Mouse (Mus musculus) spleen, adult 2 months (tissue): ENCODE results near the gene H2-DMb2. TPM values are rescaled to one million over a fixed set of nuclear protein-coding genes. Genes with fewer than 3 reads are reported as not detected.

Experiments used
- DNase-seq, 2 experiments: peaks; one replicate each; pipeline versions ENCODE4 v3.0.0 to v3.0.0-alpha.2; 2012 to 2021; ENCODE audit warnings: low spot score in 2 of 2, low read depth in 1 of 2
- H3K27ac ChIP-seq: fragments of 200-500 bp; 2 replicates; pipeline ENCODE4 v1.5.1; 2012; ENCODE audit warnings: low read length, inconsistent platforms; ENCODE audit not compliant: insufficient read depth
- H3K27me3 ChIP-seq: fragments of 200-500 bp; 2 replicates; pipeline ENCODE4 v1.6.1; 2012; ENCODE audit warnings: mild to moderate bottlenecking, moderate library complexity, low read length, inconsistent platforms; ENCODE audit not compliant: control insufficient read depth, insufficient read depth
- H3K36me3 ChIP-seq: fragments of 200-500 bp; 2 replicates; pipeline ENCODE4 v1.6.1; 2012; ENCODE audit warnings: mild to moderate bottlenecking, low read length, inconsistent platforms; ENCODE audit not compliant: control insufficient read depth, insufficient read depth
- H3K4me1 ChIP-seq: fragments of 200-500 bp; 2 replicates; pipeline ENCODE4 v1.6.1; 2011; ENCODE audit warnings: inconsistent platforms; ENCODE audit not compliant: control insufficient read depth, insufficient read depth, insufficient read length
- H3K4me3 ChIP-seq: fragments of 200-500 bp; 2 replicates; pipeline ENCODE4 v1.5.1; 2011; ENCODE audit warnings: mild to moderate bottlenecking, inconsistent platforms; ENCODE audit not compliant: insufficient read depth, insufficient read length; ENCODE audit errors: extremely low read depth
- CTCF ChIP-seq: fragments of 200-500 bp; IDR thresholded peaks from 2 replicates; pipeline ENCODE4 v1.5.1; 2011; ENCODE audit warnings: mild to moderate bottlenecking, inconsistent platforms; ENCODE audit not compliant: insufficient read depth, insufficient read length, insufficient replicate concordance; ENCODE audit errors: extremely low read depth
- POLR2A ChIP-seq: fragments of 200-500 bp; IDR thresholded peaks from 2 replicates; pipeline ENCODE4 v1.6.1; 2011; ENCODE audit warnings: low read depth, low read length, inconsistent platforms
- WGBS: fragments of 180-500 bp; shearing (Covaris S2); methylation state at CpG from one replicate; pipeline ENCODE4 v1.1.7; 2018; 5-methylcytosine and 5-hydroxymethylcytosine counted together
- polyA plus RNA-seq: library from polyadenylated mRNA; depleted of rRNA; stranded (reverse); fragments of >200 nt; gene quantifications from 2 replicates; pipeline ENCODE4 v1.2.3, GENCODE M21; 2012

The H2-DMb2 gene
- polyA plus RNA-seq, 1 experiment, result 456 TPM

- 15% methylated on average over 6 of the region's 6 CpGs for WGBS
- H3K4me3 ChIP-seq, result no peak overlapping the region
- no peaks in the 10 kb centered on the region for H3K27me3 ChIP-seq
- DNase-seq, result peak in 1 of 2 experiments; percentile 82
- H3K27ac ChIP-seq, result 0 out of 2 replicates have a peak overlapping the region, but pooled peaks have one; percentile 17
- H3K4me1 ChIP-seq, result peaks cover 41% of the 10 kb centered on the region; the same call in 1 of the 2 replicates
- TF ChIP-seq CTCF (no peak), POLR2A (no peak)
- no peaks in the 10 kb centered on the region for H3K36me3 ChIP-seq
Measured at GRCm38 (mm10) chr17:34127475-34127874, 15.6 kb upstream of the H2-DMb2 start.

- TF ChIP-seq POLR2A (no peak), CTCF (peak; percentile 4; the same call in 1 of the 2 replicates)
- DNase-seq, result no peak
- 53% methylated on average over 13 of the region's 13 CpGs for WGBS
- peak overlapping the region; percentile 65 for H3K27ac ChIP-seq
- H3K4me1 ChIP-seq, result peaks cover 41% of the 10 kb centered on the region; the same call in 1 of the 2 replicates
- H3K36me3 ChIP-seq, result no peaks in the 10 kb centered on the region
- H3K4me3 ChIP-seq, result peak overlapping the region; percentile 54
- no peaks in the 10 kb centered on the region for H3K27me3 ChIP-seq
Measured at GRCm38 (mm10) chr17:34128264-34128937, 14.7 kb upstream of the H2-DMb2 start.

GRCm38 (mm10) chr17:34128944-34129791 lies 13.9 kb upstream of the H2-DMb2 start:
- Histone ChIP-seq H3K4me3 (peak overlapping the region; percentile 54), H3K36me3 (no peaks in the 10 kb centered on the region), H3K27me3 (no peaks in the 10 kb centered on the region), H3K27ac (peak overlapping the region; percentile 65), H3K4me1 (peaks cover 33% of the 10 kb centered on the region; the same call in 1 of the 2 replicates)
- 22% methylated on average over 18 of the region's 18 CpGs for WGBS
- DNase-seq, result no peak
- TF ChIP-seq CTCF, result no peak
- TF ChIP-seq POLR2A, result no peak

GRCm38 (mm10) chr17:34130073-34130947 lies 12.8 kb upstream of the H2-DMb2 start:
- H3K27me3 ChIP-seq, result no peaks in the 10 kb centered on the region
- no peak overlapping the region for H3K27ac ChIP-seq
- H3K4me3 ChIP-seq, result no peak overlapping the region
- TF ChIP-seq POLR2A (no peak), CTCF (no peak)
- WGBS, result 70% methylated on average over 19 of the region's 19 CpGs
- H3K36me3 ChIP-seq, result no peaks in the 10 kb centered on the region
- peaks cover 31% of the 10 kb centered on the region; the same call in 1 of the 2 replicates for H3K4me1 ChIP-seq
- no peak for DNase-seq

- no peak for DNase-seq
- peaks cover 29% of the 10 kb centered on the region; the same call in 1 of the 2 replicates for H3K4me1 ChIP-seq
- no peaks in the 10 kb centered on the region for H3K27me3 ChIP-seq
- H3K4me3 ChIP-seq, result no peak overlapping the region
- H3K27ac ChIP-seq, result no peak overlapping the region
- WGBS, result 90% methylated on average over 7 of the region's 7 CpGs
- TF ChIP-seq POLR2A (no peak), CTCF (no peak)
- H3K36me3 ChIP-seq, result no peaks in the 10 kb centered on the region
Measured at GRCm38 (mm10) chr17:34131911-34132310, 11.2 kb upstream of the H2-DMb2 start.

GRCm38 (mm10) chr17:34133289-34133688 lies 9.8 kb upstream of the H2-DMb2 start:
- H3K4me1 ChIP-seq, result peaks cover 18% of the 10 kb centered on the region; the same call in 1 of the 2 replicates
- 82% methylated on average over 11 of the region's 11 CpGs for WGBS
- peaks cover 12% of the 10 kb centered on the region for H3K36me3 ChIP-seq
- no peak overlapping the region for H3K4me3 ChIP-seq
- DNase-seq, result no peak
- no peaks in the 10 kb centered on the region for H3K27me3 ChIP-seq
- TF ChIP-seq CTCF, result no peak
- TF ChIP-seq POLR2A, result no peak
- no peak overlapping the region for H3K27ac ChIP-seq
